Mouse (Mus musculus) liver, embryonic 11.5 days (tissue): ENCODE data around the gene Olfr147. TPM values are rescaled to one million over a fixed set of nuclear protein-coding genes. Genes with fewer than 3 reads are reported as not detected.

Experiments
- polyA plus RNA-seq: library from polyadenylated mRNA; unstranded; fragments of >200 nt; fragmentation: Nextera tagmentation; extraction: Ambion mirVana; gene quantifications from 2 replicates; pipeline ENCODE4 v1.2.1, GENCODE M21; 2014

Gene Olfr147
- polyA plus RNA-seq, 1 experiment from 2014 or later, result not detected

Other genes starting within 250 kb of the Olfr147 start
- gene Olfr891, start 220.9 kb upstream of the Olfr147 start, polyA plus RNA-seq, result not detected in 2 replicates
- gene Olfr893, start 193.3 kb upstream of the Olfr147 start, polyA plus RNA-seq, result not detected in 2 replicates
- gene Olfr894, start 183.6 kb upstream of the Olfr147 start, polyA plus RNA-seq, result not detected in 2 replicates
- not detected in 2 replicates for gene Olfr143, start 148.9 kb upstream of the Olfr147 start, polyA plus RNA-seq
- gene Olfr895, start 133.8 kb upstream of the Olfr147 start, polyA plus RNA-seq, result not detected in 2 replicates
- gene Olfr896-ps1, start 110.6 kb upstream of the Olfr147 start, polyA plus RNA-seq, result not detected in 2 replicates
- gene Olfr25, start 72.6 kb upstream of the Olfr147 start, polyA plus RNA-seq, result not detected in 2 replicates
- gene Olfr898, start 53.3 kb upstream of the Olfr147 start, polyA plus RNA-seq, result not detected in 2 replicates
- gene Olfr250, start 34.8 kb upstream of the Olfr147 start, polyA plus RNA-seq, result not detected in 2 replicates
- not detected in 2 replicates for gene Olfr251, start 24.6 kb upstream of the Olfr147 start, polyA plus RNA-seq
- not detected in 2 replicates for gene Olfr901, start 27.8 kb downstream of the Olfr147 start, polyA plus RNA-seq
- not detected in 2 replicates for gene Olfr902, start 46.0 kb downstream of the Olfr147 start, polyA plus RNA-seq
- gene Olfr904, start 61.4 kb downstream of the Olfr147 start, polyA plus RNA-seq, result not detected in 2 replicates
- gene Olfr905, start 69.4 kb downstream of the Olfr147 start, polyA plus RNA-seq, result not detected in 2 replicates
- gene Olfr906, start 85.4 kb downstream of the Olfr147 start, polyA plus RNA-seq, result not detected in 2 replicates
- gene Olfr907, start 94.1 kb downstream of the Olfr147 start, polyA plus RNA-seq, result not detected in 2 replicates
- not detected in 2 replicates for gene Olfr911-ps1, start 119.9 kb downstream of the Olfr147 start, polyA plus RNA-seq
- not detected in 2 replicates for gene Olfr910, start 136.2 kb downstream of the Olfr147 start, polyA plus RNA-seq
- not detected in 2 replicates for gene Olfr912, start 178.5 kb downstream of the Olfr147 start, polyA plus RNA-seq
- not detected in 2 replicates for gene Olfr913, start 191.1 kb downstream of the Olfr147 start, polyA plus RNA-seq
- not detected in 2 replicates for gene Olfr914, start 203.4 kb downstream of the Olfr147 start, polyA plus RNA-seq